Mouse (Mus musculus): ENCODE measurements around the gene Cemip2.

The Cemip2 gene

DNA sequence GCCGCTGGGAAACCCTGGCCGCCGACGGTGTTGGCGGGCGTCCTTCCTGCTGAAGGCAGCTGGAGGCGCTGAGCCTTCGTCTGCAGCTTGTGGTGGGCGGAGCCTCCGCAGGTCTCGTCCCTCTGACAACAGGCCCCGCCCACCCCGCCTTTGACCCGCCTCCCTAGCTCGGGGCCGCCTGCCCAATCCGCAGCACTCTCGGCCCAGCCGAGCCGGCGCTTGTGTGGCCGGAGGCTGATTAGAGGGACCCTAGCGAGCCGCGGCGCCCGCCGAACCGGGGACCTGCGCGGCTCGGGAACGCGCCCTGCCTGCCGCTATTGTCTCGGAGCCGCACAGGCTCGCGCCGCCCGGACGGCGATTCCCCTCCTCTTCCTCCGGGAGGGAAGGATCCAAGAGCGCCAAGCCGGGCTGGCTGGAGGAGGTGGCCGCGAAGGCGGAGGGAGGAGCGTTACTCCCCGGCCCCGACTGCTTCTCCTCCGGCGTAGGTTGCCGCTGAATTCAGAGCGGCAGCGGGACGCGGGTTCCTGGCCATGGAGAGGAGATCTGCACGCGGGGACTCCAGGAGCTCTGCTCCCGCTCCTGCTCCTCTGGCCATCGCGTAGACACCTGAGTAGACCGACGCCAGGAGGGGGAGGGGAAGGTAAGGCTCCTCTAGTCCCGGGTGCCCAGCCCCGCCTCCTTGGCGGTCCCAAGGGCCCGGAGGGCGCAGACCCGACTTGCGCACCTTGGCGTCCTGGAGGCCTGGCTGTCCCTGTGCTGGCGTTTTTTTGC, at the start of gene Cemip2:
Gene Cemip2, plus strand, starts transcription at position 196 of the 771 bp plus-strand sequence.
- in situ Hi-C loops (cut with MboI): loop anchor here (10.0 kb wide), 1 partner anchor 526 kb away; no protein-coding TSS in a partner anchor

- in situ Hi-C loops (cut with MboI): no loop called here
Measured at GRCm38 (mm10) chr19:21728342-21728741, 49.8 kb upstream of the Cemip2 start.

DNA sequence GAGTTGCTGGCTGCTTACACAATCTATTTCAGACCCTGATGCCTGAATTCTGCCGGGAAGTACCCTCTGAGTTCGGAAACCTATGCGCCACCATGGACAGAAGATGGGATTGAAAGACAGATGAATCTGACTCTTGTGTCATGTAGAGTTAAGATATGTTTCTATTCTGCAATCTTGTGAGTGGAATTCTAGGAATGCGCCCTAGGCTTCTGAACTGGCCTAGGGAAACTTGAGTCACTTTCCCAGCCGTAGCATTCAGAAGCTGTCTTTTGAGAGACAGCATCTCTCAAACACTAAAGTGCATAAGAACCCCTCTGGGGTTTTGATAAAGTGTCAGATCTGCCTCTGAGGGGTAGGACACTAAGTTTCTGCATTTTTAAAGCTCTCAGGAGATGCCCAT, 46.3 kb upstream of the Cemip2 start:
- in situ Hi-C loops (cut with MboI): no loop called here

- in situ Hi-C loops (cut with MboI): no loop called here
Measured at GRCm38 (mm10) chr19:21733176-21733575, 45.0 kb upstream of the Cemip2 start.

- in situ Hi-C loops (cut with MboI): no loop called here
Measured at GRCm38 (mm10) chr19:21734112-21734511, 44.0 kb upstream of the Cemip2 start.

DNA sequence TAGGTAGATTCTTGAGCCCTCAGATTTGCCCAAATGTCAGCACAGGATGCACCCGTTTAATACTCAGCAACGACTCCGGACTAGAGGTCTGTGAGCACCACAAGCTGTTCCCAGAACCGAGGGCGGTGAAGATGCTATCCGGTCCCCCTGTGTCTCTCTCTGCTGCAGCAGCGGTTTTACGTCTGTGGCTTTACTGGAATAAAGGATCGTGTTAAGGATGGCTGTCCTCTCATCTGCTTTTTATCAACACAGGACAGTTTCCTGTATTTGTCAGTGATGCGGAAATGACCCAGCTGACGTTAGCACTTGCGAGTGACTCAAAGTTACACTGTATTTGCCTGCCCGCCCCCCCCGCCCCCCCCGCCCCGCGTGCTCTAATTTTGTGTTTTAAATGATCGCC, 40.7 kb upstream of the Cemip2 start:
- in situ Hi-C loops (cut with MboI): no loop called here

DNA sequence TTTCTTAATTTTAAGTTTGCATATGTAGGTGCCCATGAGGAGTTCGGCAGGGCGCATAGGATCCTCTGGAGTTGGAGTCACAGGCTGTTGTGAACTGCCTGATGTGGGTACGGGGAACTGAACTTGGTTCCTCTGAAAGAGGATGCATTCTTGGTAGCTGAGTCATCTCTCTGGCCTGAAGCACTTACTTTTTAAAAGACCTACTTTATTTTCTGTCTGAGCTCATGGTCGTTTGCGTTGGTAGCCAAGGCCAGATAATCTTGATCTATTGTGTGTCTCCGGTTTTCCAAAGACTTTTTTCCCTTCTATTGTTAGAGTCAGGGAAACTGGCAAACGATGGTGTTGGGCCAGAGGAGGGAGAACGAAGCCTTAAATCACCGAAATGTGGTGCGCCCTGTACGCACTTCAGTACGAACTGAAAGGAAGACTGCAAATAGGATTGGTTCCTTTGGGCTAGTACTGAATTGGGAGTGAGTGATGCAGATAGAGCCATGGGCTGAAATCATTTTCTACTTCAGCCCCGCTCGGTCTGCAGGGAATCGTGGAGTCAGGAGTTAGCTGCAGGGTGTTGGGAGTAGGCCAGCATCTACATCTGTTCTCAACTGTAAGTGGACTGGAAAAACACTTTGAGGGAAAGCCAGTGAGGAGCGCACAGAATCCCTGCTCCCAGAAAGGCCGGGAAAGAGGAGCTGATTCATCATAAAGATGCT, 40.1 kb upstream of the Cemip2 start:
- in situ Hi-C loops (cut with MboI): no loop called here

- in situ Hi-C loops (cut with MboI): no loop called here
Measured at GRCm38 (mm10) chr19:21738591-21739280, 39.4 kb upstream of the Cemip2 start.

DNA sequence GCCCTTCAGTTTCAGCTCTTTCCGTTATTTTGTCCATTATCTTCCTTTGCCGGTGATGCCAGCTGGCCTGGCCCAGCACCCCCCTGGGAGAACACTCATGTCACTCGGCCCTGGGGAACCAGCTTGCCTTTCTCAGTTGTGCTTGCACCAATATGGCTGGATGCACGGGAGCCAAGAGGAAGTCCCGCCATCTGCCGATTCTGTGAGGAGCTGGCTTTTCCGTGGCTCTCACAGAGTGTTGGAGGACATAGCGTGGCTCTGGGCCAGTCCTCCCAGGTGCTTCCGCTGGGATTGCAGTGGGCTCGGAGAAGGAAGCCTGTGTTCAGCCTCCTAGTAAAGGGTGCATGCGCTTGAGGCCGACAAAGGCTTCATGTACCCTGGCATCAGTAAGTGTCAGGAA, 36.0 kb upstream of the Cemip2 start:
- in situ Hi-C loops (cut with MboI): loop anchor here (10.0 kb wide), 1 partner anchor 367 kb away; no protein-coding TSS in a partner anchor

- in situ Hi-C loops (cut with MboI): loop anchor here (5.0 to 10.0 kb wide), 2 partner anchors 173 to 371 kb away; no protein-coding TSS in a partner anchor
Measured at GRCm38 (mm10) chr19:21745586-21745985, 32.6 kb upstream of the Cemip2 start.

DNA sequence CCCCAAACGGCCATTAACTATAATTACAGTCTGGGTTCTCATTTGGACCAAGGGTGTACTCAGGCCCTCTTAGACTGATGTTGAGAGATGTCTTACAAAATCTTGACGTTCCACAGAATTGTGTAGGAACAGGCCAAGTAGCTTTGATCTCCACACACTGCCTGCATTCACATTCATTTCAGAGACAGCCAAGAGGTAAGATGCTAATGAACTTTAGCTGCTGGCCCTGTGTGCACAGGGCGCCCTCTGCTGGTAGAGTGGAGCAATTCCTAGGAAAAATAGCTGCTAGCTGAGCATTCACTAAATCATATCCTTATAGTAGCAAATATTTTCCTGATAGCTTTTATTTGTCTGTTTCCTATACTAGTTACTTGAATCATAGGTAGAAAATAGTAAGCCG, 30.8 kb upstream of the Cemip2 start:
- in situ Hi-C loops (cut with MboI): loop anchor here (5.0 to 10.0 kb wide), 2 partner anchors 175 to 373 kb away; no protein-coding TSS in a partner anchor

GRCm38 (mm10) chr19:21750154-21750553, 28.0 kb upstream of the Cemip2 start:
- in situ Hi-C loops (cut with MboI): no loop called here

GRCm38 (mm10) chr19:21761676-21762075, 16.5 kb upstream of the Cemip2 start:
- in situ Hi-C loops (cut with MboI): no loop called here

DNA sequence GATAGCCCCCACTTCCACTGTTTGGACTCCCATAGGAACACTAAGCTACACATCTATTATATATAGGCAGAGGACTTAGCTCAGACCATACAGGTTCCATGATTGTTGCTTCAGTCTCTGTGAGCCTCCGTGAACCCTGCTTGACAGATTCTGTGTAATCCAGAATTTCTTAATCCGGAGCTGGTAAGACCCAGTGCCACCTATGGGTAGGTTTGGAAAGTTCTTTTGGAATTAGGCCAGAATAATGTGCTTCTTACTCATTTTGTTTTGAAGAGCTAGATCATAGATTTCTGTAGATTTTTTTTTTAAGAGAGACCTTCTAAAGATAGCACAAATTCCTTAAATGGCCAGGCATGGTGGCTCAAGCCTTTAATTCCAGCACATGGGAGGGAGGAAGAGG, 14.1 kb upstream of the Cemip2 start:
- in situ Hi-C loops (cut with MboI): no loop called here

- in situ Hi-C loops (cut with MboI): no loop called here
Measured at GRCm38 (mm10) chr19:21764738-21765137, 13.4 kb upstream of the Cemip2 start.

GRCm38 (mm10) chr19:21767500-21768045, 10.6 kb upstream of the Cemip2 start:
- in situ Hi-C loops (cut with MboI): no loop called here

DNA sequence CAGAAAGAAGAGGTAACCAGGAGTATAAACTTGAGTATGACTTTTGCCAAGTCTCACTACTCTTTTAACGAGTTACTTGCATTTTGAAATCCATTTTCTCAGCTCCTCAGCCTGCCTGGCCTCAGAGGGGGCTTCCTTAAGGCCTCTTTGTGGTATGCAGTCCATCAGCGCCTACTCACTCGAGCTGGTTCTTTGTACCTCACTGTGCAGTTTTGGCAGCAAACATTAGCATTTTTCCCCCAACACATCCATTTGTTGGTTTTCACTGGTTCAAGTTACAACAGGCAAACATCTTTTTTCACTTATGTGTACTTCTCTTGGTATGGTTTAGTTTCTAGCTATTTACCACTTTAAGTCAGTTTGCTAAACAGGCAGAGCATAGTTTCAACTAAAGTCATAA, 8.3 kb upstream of the Cemip2 start:
- in situ Hi-C loops (cut with MboI): loop anchor here (10.0 kb wide), 1 partner anchor 535 kb away; no protein-coding TSS in a partner anchor

DNA sequence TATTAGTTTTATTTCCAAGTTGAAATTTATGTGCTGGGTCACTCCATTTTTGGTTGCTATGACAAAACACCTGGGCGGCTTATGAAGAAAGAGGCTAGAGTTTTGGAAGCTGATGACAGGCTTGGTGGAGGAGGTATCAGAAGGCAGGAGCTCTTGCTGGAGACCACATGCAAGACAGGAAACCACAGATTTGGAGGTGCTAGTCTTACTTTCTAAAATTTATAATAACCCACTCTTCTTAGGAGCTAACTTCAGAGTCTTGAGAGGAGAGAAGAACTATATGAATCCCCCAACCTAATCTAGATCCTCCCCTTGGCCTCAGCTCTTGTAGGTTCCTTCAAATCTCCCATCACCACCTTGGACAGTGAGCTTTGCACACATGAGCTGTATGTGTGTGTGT, 6.6 kb upstream of the Cemip2 start:
- in situ Hi-C loops (cut with MboI): loop anchor here (10.0 kb wide), 1 partner anchor 533 kb away; no protein-coding TSS in a partner anchor

- in situ Hi-C loops (cut with MboI): loop anchor here (10.0 kb wide), 1 partner anchor 531 kb away; no protein-coding TSS in a partner anchor
Measured at GRCm38 (mm10) chr19:21773621-21774020, 4.5 kb upstream of the Cemip2 start.

DNA sequence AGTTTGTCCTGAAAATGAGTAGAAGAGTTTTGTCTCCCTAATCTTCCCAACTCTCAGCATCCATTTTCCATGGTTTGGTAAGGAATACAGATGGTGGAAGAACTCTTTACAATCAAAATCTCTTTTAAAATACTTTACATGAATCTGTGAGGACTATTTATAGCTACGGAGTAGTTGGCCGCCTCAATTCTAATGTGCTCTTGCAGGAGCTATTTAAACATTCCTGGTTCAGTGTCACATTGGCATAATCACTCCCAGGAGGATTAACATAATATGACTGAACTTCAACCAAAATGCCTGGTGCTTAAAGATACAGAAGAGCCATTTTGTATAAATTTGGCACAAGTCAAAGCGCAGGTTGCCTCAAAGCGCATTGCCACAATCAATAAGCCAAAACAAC, 2.5 kb upstream of the Cemip2 start:
- in situ Hi-C loops (cut with MboI): loop anchor here (10.0 kb wide), 1 partner anchor 529 kb away; no protein-coding TSS in a partner anchor

GRCm38 (mm10) chr19:21776671-21777070, 1.5 kb upstream of the Cemip2 start:
- in situ Hi-C loops (cut with MboI): loop anchor here (10.0 kb wide), 1 partner anchor 528 kb away; no protein-coding TSS in a partner anchor

Data from mature B cell (primary cell).